Mouse (Mus musculus): ENCODE measurements at regions not wholly inside any gene's neighbourhood (a gene's known extent, or its start where the extent isn't known, plus 50 kb on each side); places are given as distances from the start of the nearest gene placed in this dataset.

DNA sequence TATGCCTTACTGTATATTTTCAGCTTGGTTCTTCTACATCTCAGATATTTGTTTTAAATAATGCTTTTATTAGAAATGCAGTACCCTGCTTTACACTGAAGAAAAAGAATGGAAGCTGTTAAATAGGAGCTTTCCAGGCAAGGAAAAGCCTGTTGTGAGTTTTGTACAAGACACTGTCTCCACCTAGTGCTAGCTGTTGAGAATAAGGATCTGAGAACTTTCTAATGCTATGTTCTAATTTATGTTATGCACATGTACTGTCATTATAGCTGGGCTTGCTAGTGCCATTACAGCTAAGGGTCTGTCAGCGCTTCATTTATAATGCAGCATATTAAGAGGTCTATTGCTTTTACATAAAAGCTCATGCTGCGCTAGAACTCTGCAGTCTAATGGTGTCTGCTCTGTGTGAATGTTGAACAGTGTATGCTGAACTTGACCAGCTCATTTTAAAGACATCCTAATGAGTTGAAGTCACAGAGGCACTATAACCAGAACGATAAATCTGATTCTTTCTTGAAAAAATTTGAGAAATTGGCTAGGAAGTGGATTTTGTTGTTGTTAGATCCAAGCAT is 315.4 kb upstream of the Dnajc24 start:
- DNase-seq (ENCODE audit: low read depth): no peak

DNA sequence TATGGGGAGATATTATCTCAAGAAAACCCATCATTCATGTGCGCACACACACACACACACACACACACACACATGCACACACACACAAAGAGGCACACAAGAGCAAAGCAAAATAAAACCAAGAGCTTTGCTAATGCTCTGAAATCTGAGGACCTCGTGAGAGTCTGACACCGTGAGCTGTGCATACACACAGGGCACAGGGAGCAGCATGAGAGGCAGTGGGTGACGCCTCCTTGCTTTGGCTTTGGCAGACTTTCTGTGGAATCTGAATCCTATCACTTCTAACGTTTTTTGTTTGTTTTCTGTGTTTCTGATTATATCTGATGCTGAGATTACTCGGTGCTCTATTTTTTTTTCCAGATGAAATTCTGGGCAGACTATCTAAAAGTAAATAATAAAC is 343.4 kb upstream of the Dnajc24 start:
- DNase-seq (ENCODE audit: low read depth): no peak

DNA sequence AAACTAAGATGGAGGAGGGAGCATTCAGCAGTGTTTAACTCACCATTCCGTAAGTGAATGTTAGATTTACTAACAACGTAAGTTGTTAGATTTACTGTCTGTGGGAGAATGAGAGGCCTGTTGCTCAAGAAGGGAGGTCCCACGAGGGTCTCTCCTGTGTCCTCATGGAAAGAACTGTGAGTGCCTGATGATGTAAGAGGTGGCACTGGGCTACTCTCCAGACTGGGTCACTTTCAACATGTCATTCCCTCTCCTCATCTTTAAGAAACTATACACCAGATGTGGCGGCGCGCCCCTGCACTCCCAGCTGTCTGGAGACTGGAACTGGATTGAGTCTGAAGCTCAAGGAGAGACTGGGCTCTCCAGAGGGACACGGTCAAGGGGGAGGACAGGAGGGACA is 343.9 kb upstream of the Dnajc24 start:
- DNase-seq (ENCODE audit: low read depth): no peak

DNA sequence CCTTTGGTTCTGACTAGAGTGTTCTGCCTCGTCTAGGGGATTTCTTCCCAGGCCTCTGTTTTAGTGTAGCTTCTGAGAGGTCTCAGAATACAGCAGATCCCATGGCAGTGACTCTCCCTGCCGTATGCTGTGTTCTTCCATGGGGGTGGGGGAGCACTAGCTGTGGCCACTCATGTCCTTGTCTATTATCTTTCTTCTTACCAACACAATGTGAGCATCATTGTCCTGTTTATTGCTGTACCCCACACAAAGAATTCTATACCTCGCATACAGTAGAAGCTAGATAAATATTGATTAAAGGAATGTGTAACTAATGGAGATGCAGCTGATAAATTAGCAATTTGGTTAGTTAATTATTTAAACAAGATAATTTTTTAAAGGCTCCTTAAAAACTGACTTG is 337.5 kb upstream of the Mpped2 start:
- DNase-seq (ENCODE audit: low read depth): no peak

DNA sequence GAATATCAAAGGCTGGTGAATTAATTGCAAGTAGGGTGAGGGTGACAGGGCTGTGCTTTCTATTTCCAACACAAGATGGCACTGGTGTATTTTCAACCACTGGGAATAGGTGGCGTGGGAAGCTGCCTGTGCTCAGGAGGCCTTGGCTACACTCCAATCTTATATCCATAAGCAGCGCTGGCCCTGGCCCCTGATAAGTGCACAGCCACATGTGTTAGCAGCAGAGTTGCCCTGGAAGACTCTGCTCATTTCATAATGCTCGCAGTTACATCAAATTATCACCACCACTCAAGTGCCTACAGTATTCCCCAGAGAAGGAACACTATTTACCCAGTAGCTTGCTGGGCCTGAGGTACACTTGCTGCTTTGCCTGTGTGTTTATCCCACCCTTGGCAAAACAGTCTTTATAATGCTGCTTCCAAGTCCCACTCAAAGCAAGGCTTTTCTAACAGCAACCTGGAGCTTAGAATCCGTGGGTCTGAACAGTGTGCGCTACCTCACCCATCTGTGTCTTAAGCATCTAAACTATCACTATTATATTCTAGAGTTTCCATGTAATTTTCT is 337.0 kb upstream of the Mpped2 start:
- peak; percentile 7 for DNase-seq (ENCODE audit: low read depth)

DNA sequence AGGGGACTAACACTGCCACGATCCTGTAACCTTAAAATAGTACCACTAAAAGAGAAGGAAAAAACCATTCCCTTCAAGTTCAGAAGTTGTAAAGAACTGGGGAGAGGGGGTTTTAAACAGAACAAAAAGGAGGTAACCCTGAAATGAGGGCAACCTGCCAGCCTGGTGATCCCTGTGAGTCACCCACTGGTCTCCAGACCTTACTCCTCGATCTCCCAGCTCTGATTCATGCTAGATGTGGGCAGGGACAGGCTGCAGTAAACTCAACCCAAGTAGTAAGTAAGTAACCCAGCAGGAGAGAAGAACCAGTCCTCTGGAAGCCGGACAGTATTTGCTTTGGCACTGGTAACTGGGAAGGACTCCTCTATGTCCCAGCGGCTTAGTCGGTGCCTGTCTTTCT is 324.4 kb upstream of the Mpped2 start:
- DNase-seq (ENCODE audit: low read depth): no peak

DNA sequence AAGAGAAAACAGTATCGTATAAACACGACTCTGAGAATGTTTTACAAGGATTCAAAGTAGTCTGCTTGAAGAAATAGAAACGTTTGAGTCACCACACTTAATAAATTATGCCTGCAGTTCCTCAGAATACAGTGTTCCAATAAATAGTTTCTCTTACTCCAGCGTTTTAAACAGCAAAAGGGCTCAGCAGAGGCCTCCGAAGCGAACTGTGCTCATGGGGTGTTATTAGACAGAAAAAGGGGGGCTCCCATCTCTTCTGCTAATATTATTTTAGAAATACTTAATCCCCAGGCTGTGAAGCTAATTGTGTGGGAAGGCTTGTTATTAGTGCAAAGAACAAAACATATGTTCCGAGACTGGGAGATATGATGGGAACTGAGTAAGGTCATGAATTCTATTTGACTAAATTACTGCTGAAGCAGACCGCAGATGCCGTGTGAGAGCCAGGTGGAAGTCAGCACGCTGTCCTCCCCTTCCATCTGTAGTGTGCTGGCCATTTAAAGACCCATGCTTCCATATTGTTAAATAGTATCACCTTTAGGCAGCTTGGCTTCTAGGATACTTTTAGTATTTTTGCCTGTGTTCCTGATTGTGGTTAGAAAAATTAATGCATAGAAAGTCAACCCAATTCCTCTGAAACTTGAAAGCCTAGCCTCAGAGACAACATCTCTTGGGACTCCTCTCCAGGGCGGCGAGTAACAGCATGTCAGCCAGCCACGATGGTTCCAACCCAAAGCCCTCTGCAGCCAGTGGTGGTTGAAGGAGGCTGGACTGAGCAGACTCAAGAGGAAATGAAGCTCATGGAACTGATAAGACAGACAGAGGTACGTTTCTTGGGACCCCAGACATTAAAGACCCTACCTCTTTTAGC is 309.4 kb upstream of the Mpped2 start:
- no peak for DNase-seq (ENCODE audit: low read depth)

DNA sequence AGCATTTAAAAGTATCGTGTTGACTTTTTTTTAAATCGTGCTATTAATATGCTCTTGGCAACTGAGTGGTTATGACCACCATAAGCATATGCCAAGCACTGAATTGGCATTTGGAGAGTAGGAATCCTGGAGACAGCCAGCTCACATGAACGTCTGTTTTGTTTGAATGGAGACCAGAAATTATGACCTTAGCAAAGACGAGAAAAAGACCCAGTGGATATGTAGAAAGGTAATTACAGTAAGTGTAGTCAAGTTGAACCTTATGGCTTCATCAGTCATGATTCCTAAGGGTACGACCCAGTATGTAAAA is 308.8 kb upstream of the Mpped2 start:
- no peak for DNase-seq (ENCODE audit: low read depth)

DNA sequence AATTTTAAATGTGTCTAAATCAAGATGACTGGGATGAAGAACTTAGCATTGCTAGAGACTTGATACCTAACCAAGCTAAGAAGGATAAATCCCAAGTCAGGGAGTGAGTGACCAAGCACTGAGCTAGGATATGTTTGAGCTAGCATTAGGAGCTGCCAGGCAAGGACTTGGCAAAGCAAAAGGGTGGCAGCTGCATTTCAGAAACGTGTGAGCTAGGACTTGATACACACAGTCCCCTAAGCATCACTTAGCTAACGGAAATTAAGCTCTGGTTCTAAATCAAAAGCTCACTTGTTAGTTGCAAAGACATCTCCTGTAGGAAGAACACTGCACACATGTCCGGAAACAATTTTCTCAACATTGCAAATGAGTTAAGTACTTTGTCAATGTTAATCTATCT is 308.2 kb upstream of the Mpped2 start:
- no peak for DNase-seq (ENCODE audit: low read depth)

DNA sequence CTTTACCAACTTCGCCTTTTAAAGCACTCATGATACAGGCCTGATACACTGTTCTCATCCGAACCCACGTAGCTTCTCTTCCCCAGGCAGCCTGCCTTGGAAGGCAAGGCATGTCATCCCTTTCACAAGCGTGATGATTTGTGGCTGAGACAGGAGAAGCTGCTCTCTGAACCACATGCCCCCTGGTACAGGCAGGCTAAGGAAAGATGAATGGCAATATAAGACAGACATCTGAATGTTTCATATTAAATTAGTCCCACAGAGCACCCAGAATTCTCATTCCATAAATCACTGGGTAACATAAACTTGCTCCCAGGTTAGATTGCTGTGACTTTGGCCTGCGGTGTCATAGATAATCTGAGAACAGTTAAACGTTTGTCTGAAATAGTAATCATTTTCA is 280.9 kb upstream of the Mpped2 start:
- no peak for DNase-seq (ENCODE audit: low read depth)

DNA sequence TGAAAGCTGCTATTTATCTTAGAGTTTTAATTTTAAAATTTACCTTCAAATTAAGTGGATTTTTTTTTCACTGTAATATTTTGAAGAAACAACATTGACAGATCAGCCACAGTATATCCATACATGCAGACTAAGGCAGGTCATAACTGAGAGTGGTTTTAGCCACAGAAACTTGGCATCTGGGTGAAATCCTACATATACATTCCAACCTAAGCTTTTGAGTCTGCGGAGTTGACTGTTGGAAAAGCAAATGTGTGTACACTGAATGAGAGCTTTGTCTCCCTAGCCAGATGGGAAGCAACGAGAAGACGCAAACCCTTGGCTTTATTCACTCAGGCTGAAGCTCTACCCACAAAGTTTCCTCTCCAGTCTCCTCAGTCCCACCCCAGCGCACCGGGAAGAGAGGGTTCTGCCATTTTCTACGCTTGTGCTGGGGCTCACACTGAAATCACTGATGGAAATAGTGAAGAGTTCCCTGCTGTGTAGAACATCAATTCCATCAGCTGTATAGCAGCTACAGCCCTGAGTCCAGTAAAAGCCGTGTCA is 277.5 kb upstream of the Mpped2 start:
- no peak for DNase-seq (ENCODE audit: low read depth)

DNA sequence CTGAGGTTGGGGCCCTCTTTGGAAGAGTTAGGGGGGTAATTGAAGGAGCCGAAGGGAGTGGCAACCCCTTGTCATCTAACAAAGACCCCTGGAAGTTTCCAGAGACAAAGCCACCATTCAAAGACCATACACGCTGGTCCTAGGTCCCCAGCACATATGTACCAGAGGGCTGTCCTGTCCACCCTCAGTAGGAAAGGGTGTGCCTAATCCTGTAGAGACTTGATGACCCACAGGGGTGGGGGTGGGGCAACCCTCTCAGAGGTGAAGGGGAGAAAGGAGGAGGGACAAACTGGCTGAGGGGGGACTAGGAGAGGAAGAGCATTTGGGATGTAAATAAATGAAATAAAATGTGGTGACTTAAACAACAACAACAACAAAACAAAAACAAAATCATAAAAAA is 274.9 kb upstream of the Mpped2 start:
- DNase-seq (ENCODE audit: low read depth): no peak

DNA sequence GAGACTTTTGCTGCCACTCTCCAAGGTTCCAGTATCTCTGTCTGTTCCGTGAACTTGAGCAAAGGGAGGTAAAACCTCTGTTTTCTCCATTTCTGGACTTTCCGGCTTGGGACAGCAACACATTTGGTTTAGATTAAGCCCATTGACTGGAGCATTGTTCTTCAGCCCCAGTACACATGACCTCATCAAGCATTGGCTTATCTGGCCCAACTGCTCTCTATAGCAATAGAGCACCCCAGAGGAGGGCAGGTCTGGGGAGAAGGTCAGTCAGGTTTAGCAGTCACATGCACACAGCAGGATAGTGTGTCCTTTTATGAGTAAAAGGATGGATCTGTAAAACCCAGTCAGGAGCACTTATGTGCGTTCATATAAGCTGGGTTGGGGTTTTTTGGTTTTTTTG is 268.1 kb upstream of the Mpped2 start:
- DNase-seq (ENCODE audit: low read depth): no peak

DNA sequence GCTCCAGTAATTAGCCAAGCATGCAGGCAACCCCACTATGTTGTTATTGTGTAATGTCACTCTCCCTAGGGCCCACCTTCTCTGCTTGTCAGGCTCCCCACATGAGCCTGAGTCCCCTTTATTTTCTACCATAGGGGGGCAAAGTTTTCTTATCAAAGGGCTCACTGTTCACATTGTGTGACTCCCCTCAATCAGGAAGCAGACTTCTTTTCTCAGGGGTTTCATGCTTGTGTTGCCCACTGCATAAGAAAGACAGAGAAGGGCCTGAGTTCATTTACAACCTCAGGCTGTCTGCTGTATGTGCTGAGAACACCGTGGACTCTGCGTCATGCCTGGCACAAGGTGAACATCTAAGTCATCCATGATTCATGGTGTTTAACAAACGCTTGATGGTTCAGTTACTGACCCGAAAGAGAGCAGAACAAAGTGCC is 267.6 kb upstream of the Mpped2 start:
- DNase-seq (ENCODE audit: low read depth): no peak

DNA sequence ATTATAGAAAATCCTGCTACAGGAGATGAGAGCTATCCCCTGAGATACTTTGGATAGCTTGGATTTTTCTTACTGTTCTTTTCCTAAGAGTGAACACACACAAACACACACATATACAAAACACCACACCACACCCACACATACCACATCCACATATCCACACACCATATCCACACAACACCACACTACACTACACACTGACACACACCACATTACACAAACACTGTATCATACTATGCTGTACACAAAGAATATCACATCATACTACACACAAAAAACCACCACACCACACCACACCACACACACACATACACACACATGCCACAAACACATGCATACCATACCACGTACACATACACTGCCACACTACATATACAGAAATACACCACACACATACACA is 267.1 kb upstream of the Mpped2 start:
- no peak for DNase-seq (ENCODE audit: low read depth)

DNA sequence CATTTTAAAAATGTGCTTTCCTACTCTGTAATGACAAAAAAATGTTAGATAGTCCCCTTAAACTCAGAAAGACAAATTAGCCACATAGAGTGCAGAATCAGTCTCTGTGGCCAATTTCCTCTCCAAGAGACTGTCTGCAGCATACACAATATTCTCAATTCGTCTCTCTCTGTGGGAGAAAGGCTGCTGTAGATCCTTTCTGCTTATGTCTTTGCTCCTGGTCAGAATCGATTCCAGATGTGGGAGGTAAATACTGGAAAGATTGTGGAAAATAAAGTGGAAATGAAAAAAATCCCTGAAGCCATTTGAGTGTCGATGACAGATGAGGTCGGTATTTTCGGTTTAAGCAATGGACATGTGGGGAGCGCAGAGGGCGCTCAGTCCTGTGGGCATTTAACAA is 265.8 kb upstream of the Mpped2 start:
- DNase-seq (ENCODE audit: low read depth): no peak

DNA sequence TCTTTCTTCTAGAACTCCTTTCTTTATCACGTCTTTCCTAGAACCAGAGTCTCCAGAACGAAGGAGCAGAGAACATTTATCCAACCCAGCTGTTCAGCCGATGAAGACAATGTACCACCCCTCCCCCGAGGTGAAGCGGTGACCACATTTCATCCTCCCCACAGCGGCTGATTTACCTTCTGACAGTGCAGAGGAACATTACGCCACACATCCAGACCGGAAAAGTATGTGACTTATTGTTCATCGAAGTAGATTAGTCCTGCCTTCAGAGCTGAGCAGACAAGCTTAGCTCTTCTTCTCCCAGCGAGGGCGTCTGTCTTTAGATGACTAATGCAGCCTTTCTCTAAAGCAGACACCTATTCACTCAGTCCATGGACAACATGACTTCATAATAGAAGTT is 264.2 kb upstream of the Mpped2 start:
- no peak for DNase-seq (ENCODE audit: low read depth)

DNA sequence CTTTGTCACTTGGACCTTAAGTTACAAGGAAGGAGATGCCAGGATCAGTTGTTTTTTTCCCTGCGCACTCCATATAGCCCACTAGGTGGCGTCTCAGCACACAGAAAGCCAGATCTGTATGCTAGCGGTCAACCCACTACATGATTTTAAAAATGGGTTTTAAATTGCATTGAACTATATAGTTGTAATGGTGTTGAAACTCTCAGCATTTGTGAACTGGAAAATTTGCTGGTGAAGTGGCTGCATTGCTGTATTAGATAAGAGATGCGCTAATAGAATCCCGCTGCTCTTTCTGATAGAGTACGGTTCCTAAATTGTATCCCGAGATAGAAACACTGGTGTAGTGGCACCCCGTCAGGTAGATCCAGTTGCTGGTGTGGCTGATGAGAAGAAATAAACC is 261.9 kb upstream of the Mpped2 start:
- DNase-seq (ENCODE audit: low read depth): peak; percentile 25

DNA sequence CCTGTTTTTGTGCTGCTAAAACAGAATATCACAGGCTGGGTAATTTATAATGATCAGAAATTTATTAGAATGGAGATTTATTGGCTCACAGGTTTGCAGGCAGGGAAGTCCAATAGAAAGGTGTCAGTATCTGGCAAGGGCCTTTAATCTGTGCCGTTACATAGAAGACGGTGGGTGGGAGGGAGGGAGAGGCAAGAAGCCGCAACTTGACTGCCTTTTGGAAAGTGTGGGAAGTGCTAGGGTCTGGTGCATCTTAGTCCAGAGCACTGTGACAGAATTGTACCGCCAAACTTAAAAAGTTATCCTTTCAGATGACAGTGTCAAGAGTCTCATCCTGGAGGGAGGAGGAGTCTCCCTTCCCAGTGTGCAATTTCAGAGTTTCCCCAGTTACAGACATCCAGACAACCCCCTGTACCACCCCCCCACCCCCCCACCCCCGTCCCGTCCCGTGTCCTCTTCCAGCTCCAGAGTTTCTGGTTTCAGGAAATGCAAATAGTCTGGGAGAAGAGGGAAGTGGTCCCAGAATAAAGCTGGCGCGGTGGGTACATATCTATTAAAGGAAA is 261.4 kb upstream of the Mpped2 start:
- DNase-seq (ENCODE audit: low read depth): no peak

DNA sequence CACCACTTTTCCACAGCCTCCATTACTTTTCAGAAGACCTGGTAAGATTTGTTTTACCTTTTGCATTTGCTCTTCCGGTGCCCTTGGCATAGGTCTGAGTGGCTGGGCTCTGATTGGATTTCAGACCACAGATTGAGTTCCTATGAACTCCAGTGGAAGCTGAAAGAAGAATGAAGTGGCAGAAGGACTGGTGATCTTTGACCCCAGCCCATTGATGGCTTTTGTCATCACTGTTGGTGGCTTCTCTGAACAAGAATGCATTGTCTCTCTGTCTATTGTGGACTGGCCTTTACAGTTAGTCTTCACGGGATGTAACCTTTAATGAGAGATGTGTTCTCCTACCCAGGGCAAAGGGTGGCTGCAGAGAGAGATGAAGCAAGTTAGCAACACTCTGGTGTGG is 256.9 kb upstream of the Mpped2 start:
- no peak for DNase-seq (ENCODE audit: low read depth)

DNA sequence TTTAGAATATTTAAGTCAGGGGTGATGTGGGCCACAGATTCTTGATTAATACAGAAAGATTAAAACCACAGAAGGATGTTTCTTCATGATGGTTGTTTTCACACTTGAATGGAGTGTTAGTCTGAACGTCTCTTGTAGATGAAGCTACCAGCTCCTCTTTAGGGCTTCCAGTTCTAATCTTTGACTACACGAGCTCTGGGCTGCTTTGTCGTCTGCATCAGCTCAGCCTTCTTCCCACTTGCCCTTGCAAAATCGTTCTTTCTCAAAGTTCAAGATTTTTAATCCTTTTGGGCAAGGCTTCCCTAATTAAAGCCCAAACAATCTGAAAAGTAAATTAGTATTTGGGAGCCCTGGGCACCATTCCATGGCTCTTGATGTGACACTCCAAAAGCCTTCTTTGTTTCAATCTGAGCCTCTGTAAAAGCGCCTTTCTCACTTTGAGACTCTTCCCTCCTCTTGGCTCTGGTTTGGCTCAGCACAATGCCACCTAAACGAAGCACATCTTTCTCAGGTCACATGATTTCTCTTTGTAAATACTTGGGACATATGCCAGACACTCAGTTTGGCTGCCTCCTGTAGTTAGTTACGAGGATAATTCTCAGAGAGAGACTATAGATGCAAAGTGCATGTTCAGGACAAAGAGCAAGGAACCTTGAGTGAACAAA is 238.6 kb upstream of the Mpped2 start:
- no peak for DNase-seq (ENCODE audit: low read depth)

DNA sequence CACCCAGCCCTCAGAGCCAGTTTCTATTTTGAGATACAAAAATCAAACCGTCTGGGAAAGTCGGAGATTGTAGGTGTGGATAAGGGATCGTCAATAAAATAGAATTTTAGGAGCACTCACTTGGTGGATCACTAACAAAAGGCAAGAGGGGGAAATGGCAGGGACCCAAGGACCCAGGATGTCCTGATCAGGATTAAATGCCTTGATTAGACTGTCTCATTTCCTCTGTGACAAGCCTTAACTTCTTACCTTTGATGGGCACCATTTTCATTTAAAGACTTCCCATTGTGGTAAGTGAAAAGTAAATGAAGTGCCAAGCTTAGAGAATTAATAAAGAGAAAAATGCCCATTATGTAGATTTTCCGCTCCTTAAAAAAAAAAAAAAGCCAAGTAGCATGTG is 238.0 kb upstream of the Mpped2 start:
- DNase-seq (ENCODE audit: low read depth): no peak

DNA sequence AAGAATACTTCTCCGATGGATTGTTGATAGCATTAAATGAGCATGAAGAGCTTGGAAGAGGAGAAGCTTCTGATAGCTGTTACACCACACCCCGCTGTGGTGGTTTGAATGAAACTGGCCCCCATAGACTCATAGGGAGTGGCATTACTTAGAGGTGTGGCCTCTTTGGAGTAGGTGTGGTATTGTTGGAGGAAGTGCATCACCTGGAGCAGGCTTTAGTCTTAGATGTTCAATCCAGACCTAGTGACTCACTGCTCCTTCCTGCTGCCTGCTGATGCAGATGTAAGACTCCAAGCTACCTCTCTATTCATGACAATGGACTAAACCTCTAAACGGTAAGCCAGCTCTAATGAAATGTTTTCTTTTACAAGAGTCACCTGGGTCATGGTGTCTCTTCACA is 237.1 kb upstream of the Mpped2 start:
- no peak for DNase-seq (ENCODE audit: low read depth)
